Mouse (Mus musculus) neural tube, embryonic 14.5 days (tissue): ENCODE results near the gene Wdr18. TPM values are rescaled to one million over a fixed set of nuclear protein-coding genes. Genes with fewer than 3 reads are reported as not detected.
A peak's percentile ranks its signal among the peaks of the same experiment; 100 is the strongest.

Source experiments
- ATAC-seq: fragments of 200-750 bp; cut with Nextera tagmentation; 2 replicates; pipeline ENCODE4 v1.8.0; 2017; ENCODE audit warnings: low read depth, mild to moderate bottlenecking, moderate TSS enrichment, moderate library complexity
- H3K27ac ChIP-seq: fragments of 300-500 bp; sonication (generic); 2 replicates; pipeline ENCODE4 v1.5.1; 2014; ENCODE audit warnings: low read depth, mild to moderate bottlenecking, control low read depth, low read length, moderate library complexity, mixed read lengths
- H3K27me3 ChIP-seq: fragments of 300-500 bp; sonication (generic); 2 replicates; pipeline ENCODE4 v1.6.1; 2014; ENCODE audit warnings: low read length; ENCODE audit not compliant: control insufficient read depth, insufficient read depth
- H3K36me3 ChIP-seq: fragments of 300-500 bp; sonication (generic); 2 replicates; pipeline ENCODE4 v1.6.1; 2014; ENCODE audit warnings: low read length, mixed read lengths; ENCODE audit not compliant: control insufficient read depth, insufficient read depth
- H3K4me1 ChIP-seq: fragments of 300-500 bp; sonication (generic); 2 replicates; pipeline ENCODE4 v1.6.1; 2014; ENCODE audit warnings: low read length; ENCODE audit not compliant: control insufficient read depth, insufficient read depth
- H3K4me2 ChIP-seq: fragments of 300-500 bp; sonication (generic); 2 replicates; pipeline ENCODE4 v1.6.1; 2014; ENCODE audit warnings: mild to moderate bottlenecking, low read depth, low read length, control low read depth
- H3K4me3 ChIP-seq: fragments of 300-500 bp; sonication (generic); 2 replicates; pipeline ENCODE4 v1.5.1; 2014; ENCODE audit warnings: low read depth, low read length, control low read depth, mixed read lengths
- H3K9ac ChIP-seq: fragments of 300-500 bp; sonication (generic); replicated peaks from 2 replicates; pipeline ENCODE4 v1.6.1; 2014; ENCODE audit warnings: low read depth, mild to moderate bottlenecking, control low read depth, low read length, mixed read lengths
- H3K9me3 ChIP-seq: fragments of 300-500 bp; sonication (generic); 2 replicates; pipeline ENCODE4 v1.6.1; 2016; ENCODE audit warnings: low read length; ENCODE audit not compliant: control insufficient read depth
- WGBS: fragments of 180-500 bp; shearing (Covaris S2); extraction: QIAGEN DNeasy Blood & Tissue Kit; methylation state at CpG from one replicate; pipeline ENCODE4 v1.1.7; 2014; 5-methylcytosine and 5-hydroxymethylcytosine counted together
- polyA plus RNA-seq: library from polyadenylated mRNA; unstranded; fragments of >200 nt; fragmentation: Nextera tagmentation; extraction: Ambion mirVana; gene quantifications from 2 replicates; pipeline ENCODE4 v1.2.1, GENCODE M21; 2014

Gene Wdr18
- polyA plus RNA-seq, 1 experiment from 2014 or later: 103 TPM

DNA sequence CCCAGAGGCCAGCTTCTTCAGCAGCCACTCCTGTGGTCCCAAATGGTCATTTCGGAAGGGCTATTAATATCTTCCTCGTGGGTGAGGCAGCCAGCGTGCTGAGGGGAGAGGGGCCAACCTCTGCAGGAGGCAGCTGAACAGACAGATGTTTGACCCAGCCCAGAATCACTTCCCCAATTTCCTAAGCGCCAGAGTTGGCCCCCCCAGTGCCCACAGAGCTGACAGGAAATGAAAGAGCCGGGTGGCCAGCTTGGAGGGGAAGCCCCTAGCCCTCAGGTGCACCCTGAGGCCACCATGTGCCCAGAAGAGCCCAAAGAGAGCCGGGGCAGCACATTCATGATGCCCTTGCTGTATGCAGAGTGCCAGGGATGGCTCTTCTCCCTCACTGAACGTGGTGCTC, 19.2 kb upstream of the Wdr18 start:
- no peak for ATAC-seq
- WGBS: 68% methylated on average over 7 of the region's 7 CpGs
- peaks cover 16% of the 10 kb centered on the region for H3K4me1 ChIP-seq
- H3K9me3 ChIP-seq: no peaks in the 10 kb centered on the region
- H3K27me3 ChIP-seq: no peaks in the 10 kb centered on the region
- H3K4me2 ChIP-seq: no peak overlapping the region
- H3K9ac ChIP-seq: no peak overlapping the region
- H3K36me3 ChIP-seq: 0 out of 2 replicates have a peak, but pooled peaks cover 6% of the 10 kb centered on the region
- no peak overlapping the region for H3K27ac ChIP-seq
- H3K4me3 ChIP-seq: no peak overlapping the region

DNA sequence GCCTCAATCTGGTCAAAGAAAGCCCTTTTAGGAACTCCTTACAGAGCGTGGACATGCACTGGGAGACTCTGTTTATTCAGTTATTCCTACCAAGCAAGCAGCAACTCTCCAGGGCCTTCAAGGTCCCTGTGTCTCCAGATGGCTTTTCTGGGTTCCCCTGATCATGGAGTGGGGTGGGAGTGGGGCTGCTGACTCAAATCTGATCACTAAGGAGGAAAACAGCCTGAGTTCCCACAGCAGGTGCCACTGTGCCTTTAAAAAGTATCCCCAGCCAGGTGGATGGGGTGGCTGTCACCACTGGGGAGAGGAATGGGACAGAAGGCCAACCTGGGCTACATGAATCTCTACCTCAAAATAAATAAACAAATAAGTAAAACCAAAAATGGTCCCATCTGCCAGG, 17.0 kb upstream of the Wdr18 start:
- H3K4me1 ChIP-seq: peaks cover 8% of the 10 kb centered on the region; the same call in 1 of the 2 replicates
- H3K4me2 ChIP-seq: no peak overlapping the region
- H3K27ac ChIP-seq: no peak overlapping the region
- no peak overlapping the region for H3K9ac ChIP-seq
- H3K36me3 ChIP-seq: peaks cover 6% of the 10 kb centered on the region; the same call in 1 of the 2 replicates
- no peak for ATAC-seq
- no peak overlapping the region for H3K4me3 ChIP-seq
- H3K27me3 ChIP-seq: no peaks in the 10 kb centered on the region
- WGBS: 70% methylated on average over 1 of the region's 1 CpGs
- no peaks in the 10 kb centered on the region for H3K9me3 ChIP-seq

DNA sequence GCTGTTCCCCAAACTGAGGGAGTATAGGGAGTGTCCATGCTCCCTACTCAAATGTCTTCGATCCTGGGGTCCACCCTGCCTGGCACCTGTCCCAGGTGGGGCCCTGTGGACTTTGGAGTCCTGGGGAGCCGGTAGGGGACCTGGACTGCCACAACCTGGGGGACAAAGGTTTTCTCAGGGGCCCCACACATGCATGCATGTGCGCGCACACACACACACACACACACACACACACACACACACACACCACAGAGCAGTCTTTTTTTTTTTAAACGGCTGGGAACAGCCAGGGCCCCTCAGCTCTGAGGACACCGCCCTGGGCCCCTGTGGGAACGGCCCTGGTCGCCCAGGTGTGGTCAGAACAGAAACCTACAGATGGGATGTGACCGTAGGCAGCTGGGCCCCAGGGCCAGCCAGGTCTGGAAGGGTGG, 16.5 kb upstream of the Wdr18 start:
- Histone ChIP-seq H3K9ac (0 out of 2 replicates have a peak overlapping the region, but pooled peaks have one; percentile 16), H3K9me3 (no peaks in the 10 kb centered on the region), H3K4me3 (no peak overlapping the region), H3K27ac (no peak overlapping the region), H3K4me1 (peaks cover 8% of the 10 kb centered on the region; the same call in 1 of the 2 replicates), H3K36me3 (peaks cover 4% of the 10 kb centered on the region; the same call in 1 of the 2 replicates), H3K4me2 (no peak overlapping the region), H3K27me3 (no peaks in the 10 kb centered on the region)
- no peak for ATAC-seq
- 53% methylated on average over 9 of the region's 9 CpGs for WGBS

DNA sequence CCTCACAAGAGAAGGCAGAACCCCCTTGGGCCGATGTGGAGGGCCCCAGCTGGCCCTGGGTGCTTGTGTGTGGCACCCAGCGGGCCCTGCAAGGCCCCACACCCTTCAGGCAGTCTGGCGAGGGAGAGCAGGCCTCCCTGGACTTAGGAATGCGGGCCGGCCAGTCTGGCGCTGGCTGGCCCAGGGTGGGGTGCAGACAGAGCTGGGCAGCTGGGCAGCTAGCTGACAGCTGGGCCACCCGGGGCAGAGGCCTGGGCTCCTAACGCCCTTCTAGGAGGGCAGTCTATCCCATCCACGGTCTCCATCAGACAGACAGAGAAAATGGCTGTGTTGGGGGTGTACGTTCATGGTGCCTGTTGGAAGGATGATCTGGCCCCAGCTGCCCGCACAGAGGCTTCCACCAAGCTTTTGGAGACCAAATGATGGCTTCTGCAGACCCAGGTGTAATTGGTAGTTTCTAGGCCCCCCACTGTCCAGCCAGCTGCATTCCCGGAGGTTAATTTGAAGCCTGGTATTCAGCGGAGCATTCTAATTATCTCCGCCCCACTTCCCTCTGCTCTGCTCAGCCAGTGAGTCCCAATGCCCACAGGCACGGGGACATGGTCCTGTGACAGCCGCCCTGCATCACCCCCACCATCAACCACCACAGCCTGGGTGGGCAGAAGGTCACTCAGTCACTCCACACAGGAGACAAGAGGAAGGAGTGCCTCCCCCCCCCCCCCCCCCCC, 14.3 kb upstream of the Wdr18 start:
- peaks cover 8% of the 10 kb centered on the region; the same call in 1 of the 2 replicates for H3K4me1 ChIP-seq
- H3K36me3 ChIP-seq: peaks cover 10% of the 10 kb centered on the region
- 0 out of 2 replicates have a peak, but pooled peaks have one; percentile 39 for ATAC-seq
- H3K9ac ChIP-seq: peak overlapping the region; percentile 41
- whole genome bisulfite sequencing: 12% methylated on average over 16 of the region's 16 CpGs
- H3K27ac ChIP-seq: no peak overlapping the region; the same call in 1 of the 2 replicates
- H3K4me2 ChIP-seq: no peak overlapping the region
- H3K4me3 ChIP-seq: no peak overlapping the region
- H3K9me3 ChIP-seq: no peaks in the 10 kb centered on the region
- H3K27me3 ChIP-seq: no peaks in the 10 kb centered on the region

DNA sequence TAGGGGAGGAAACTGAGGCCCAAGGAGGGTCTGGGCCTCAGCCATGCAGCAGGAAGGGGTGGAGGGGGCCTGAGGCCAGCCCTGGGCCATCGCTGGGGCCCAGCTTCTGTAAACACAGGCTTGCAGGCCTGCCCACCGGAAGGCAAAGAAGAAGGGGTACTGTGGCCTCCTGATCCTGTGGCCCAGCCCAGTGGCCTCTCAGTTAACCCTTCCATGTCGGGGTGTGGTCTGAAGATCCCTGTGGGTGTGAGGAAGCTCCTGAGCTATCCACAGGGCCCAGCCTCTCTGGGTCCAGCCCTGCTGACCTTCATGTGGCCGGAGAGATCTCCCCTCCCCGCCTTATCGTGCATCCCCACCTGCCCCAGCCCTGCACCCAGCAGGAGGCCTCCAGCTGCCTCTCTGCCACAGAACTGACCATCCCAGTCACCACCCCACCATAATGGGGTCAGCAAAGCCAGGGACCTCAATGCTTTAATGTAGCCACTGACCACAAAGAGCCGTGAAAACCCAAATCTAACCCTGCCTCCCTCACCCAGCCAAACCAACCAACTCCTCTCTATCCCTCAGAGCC, 13.1 kb upstream of the Wdr18 start:
- peaks cover 20% of the 10 kb centered on the region for H3K36me3 ChIP-seq
- peaks cover 8% of the 10 kb centered on the region; the same call in 1 of the 2 replicates for H3K4me1 ChIP-seq
- H3K27me3 ChIP-seq: no peaks in the 10 kb centered on the region
- H3K27ac ChIP-seq: no peak overlapping the region
- no peak for ATAC-seq
- H3K4me3 ChIP-seq: no peak overlapping the region
- H3K4me2 ChIP-seq: no peak overlapping the region
- H3K9me3 ChIP-seq: no peaks in the 10 kb centered on the region
- H3K9ac ChIP-seq: no peak overlapping the region
- 10% methylated on average over 6 of the region's 7 CpGs for WGBS

DNA sequence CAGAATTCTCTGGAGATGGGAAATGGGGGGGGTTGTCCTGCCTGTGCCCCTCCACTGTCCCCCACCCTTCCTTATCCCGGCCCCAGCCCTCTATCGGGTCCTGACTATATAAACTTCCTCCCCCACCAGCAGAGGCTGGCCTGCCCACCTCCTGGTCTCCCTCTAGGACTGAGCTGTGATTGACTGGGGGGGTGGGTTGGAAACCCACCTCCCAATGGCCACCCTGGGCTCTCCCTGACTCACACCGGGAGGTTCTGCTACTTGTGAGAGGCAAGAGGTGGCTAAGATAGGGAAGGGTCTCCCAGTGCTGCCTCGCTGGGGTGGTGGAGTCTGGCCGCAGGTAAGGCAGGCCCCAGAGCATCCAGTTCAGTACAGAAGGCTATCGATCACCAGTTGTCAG, 12.4 kb upstream of the Wdr18 start:
- ATAC-seq: no peak
- no peak overlapping the region for H3K27ac ChIP-seq
- WGBS: 66% methylated on average over 6 of the region's 6 CpGs

DNA sequence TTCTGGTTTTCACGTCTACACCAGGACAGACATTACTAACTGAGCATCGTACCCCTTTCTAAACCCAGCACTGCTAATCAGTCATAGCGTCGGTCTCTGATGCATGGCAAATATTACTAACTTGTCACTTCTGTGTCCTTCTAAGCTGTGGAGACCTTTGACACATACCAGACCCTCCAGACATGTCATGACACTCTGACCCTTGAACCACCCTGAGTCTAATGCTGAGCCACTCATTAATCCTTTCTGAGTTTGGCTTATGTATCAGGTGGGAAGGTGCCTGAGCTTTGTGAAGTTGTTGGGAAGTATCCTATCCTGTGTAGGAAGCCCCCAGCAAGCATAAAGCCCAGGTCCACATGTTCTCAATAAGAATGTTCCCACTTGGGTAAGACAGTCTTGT, 10.1 kb upstream of the Wdr18 start:
- peaks cover 32% of the 10 kb centered on the region for H3K36me3 ChIP-seq
- no peaks in the 10 kb centered on the region for H3K9me3 ChIP-seq

More for the DNA sequence above, 12.4 kb upstream of the Wdr18 start:
- no peaks in the 10 kb centered on the region for H3K27me3 ChIP-seq
- no peaks in the 10 kb centered on the region for H3K9me3 ChIP-seq
- no peak overlapping the region for H3K4me3 ChIP-seq
- peaks cover 8% of the 10 kb centered on the region; the same call in 1 of the 2 replicates for H3K4me1 ChIP-seq
- H3K9ac ChIP-seq: no peak overlapping the region
- H3K36me3 ChIP-seq: peaks cover 21% of the 10 kb centered on the region
- H3K4me2 ChIP-seq: no peak overlapping the region

DNA sequence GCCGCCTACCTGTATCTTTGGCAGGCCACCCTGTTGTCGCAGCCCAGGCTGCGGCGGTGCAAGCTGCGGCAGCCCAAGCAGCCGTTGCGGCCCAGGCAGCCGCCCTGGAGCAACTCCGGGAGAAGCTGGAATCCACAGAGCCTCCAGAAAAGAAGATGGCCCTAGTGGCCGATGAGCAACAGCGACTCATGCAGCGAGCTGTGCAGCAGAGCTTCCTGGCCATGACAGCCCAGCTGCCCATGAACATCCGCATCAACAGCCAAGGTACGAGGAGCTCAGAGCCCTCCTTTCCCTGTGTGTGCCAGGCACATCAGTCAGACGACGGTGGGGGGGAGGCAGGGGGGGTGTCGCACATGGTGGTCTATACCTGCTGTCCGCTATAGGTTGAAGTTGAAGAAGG, 9.3 kb upstream of the Wdr18 start:
- peaks cover 32% of the 10 kb centered on the region for H3K36me3 ChIP-seq
- ATAC-seq: no peak

More for the DNA sequence above, 10.1 kb upstream of the Wdr18 start:
- no peak overlapping the region for H3K4me2 ChIP-seq
- no peak for ATAC-seq
- 98% methylated on average over 4 of the region's 4 CpGs for WGBS
- H3K4me3 ChIP-seq: no peak overlapping the region
- no peaks in the 10 kb centered on the region for H3K27me3 ChIP-seq
- no peak overlapping the region for H3K9ac ChIP-seq
- H3K27ac ChIP-seq: no peak overlapping the region
- 0 out of 2 replicates have a peak, but pooled peaks cover 4% of the 10 kb centered on the region for H3K4me1 ChIP-seq

DNA sequence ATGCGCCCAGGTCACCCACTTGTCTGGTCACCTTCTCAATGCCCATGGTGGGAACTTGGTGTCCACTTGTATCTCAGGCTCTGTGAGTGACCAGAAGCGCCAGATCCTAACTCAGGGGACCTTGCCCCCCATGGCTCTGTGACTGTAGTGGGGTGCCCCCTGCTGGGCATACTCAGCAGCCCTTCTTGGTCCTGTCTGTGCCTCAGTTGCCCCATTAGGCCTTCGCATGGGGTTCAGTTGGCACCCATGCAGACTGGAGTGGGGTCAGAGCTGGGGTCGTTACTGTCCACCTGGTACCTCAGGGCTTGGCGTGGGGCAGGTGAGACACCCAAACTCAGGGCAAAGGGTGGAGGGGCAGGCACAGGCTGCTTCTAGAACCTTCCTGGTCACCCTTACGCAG, 6.0 kb upstream of the Wdr18 start:
- H3K27me3 ChIP-seq: no peaks in the 10 kb centered on the region
- H3K4me1 ChIP-seq: no peaks in the 10 kb centered on the region
- no peaks in the 10 kb centered on the region for H3K9me3 ChIP-seq
- no peak overlapping the region for H3K9ac ChIP-seq
- H3K36me3 ChIP-seq: peaks cover 28% of the 10 kb centered on the region
- H3K4me3 ChIP-seq: no peak overlapping the region
- no peak overlapping the region for H3K4me2 ChIP-seq
- ATAC-seq: no peak
- H3K27ac ChIP-seq: no peak overlapping the region
- 86% methylated on average over 6 of the region's 6 CpGs for WGBS

More for the DNA sequence above, 9.3 kb upstream of the Wdr18 start:
- Histone ChIP-seq H3K27me3 (no peaks in the 10 kb centered on the region), H3K9ac (no peak overlapping the region), H3K4me3 (no peak overlapping the region), H3K4me2 (no peak overlapping the region), H3K27ac (no peak overlapping the region), H3K9me3 (no peaks in the 10 kb centered on the region), H3K4me1 (0 out of 2 replicates have a peak, but pooled peaks cover 4% of the 10 kb centered on the region)
- 90% methylated on average over 18 of the region's 18 CpGs for WGBS
